Comparison of ENCODE assay signal across 18 mouse cellular contexts in the genomic region with DNA sequence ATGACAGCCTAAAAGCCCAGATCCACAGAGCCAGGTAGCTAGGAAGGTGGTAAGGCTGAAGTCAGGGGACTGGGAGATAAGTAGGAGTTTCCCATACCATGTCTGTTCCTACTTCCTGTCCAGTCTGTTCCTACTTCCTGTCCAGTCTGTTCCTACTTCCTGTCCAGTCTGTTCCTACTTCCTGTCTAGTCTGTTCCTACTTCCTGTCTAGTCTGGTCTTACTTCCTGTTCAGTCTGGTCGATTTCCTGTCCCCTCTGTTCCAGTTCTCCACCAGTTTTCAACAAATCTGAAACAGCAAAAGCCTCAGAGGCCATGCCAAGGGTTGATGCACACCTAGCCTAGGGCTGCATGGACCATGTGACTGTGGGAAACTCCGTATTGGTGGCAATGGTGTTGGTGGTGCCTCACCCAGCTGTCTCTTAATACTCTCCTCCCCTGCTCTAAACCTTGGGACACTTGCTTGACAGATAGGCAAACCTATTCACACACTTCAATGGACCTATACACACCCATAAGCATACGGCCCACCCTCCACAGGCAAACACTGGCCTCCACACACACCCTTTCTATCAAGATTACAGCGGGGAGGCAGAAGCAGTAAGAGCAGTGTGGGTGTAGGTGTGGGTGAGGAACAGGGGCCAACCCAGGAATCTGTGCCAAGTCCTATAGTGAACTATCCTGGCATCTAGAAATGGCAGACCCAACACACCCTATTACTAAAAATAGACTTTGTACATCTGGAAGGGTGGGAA. TPM values are rescaled to one million over a fixed set of nuclear protein-coding genes. Genes with fewer than 3 reads are reported as not detected.
DNase-seq lines count a peak whose midpoint lies in the region; ATAC-seq and TF ChIP-seq lines count a peak whose summit lies in the region.
"Had no signal": no experiment of that assay in that cellular context is flagged by ENCODE, and none has a peak within 500 bp of the region (broad histone marks: within the 10 kb centered on the region; RNA-seq: fewer than 3 reads in every experiment).

No protein-coding gene starts in this region.

- H3K4me3 ChIP-seq in lung, embryonic 15.5 days = no peak overlapping the region
- no peak overlapping the region for H3K4me3 ChIP-seq in MEL (ENCODE audit: control insufficient read depth in 1 of 2, insufficient read depth in 1 of 2, low read depth in 2 of 2, low read length in 2 of 2)
- H3K4me3 ChIP-seq in liver, embryonic 14.5 days (ENCODE audit: insufficient read depth in 1 of 2, low read depth in 2 of 2, low read length in 2 of 2) = no peak overlapping the region
- no peak overlapping the region for H3K4me3 ChIP-seq in stomach, embryonic 15.5 days (replicated peaks)
- H3K4me3 ChIP-seq: embryonic facial prominence, embryonic 12.5 days; hindbrain, embryonic 10.5 days; layer of hippocampus, adult 2 months; liver, embryonic 15.5 days; midbrain, embryonic 10.5 days had no signal

- H3K27me3 ChIP-seq in lung, embryonic 15.5 days = no peaks in the 10 kb centered on the region
- no peaks in the 10 kb centered on the region for H3K27me3 ChIP-seq in MEL (ENCODE audit: control insufficient read depth in 1 of 2, insufficient read depth in 2 of 2, low read length in 2 of 2)
- H3K27me3 ChIP-seq in liver, embryonic 14.5 days (ENCODE audit: control insufficient read depth, insufficient read depth, low read length) = no peaks in the 10 kb centered on the region
- no peaks in the 10 kb centered on the region for H3K27me3 ChIP-seq in stomach, embryonic 15.5 days (replicated peaks)
- H3K27me3 ChIP-seq: Patski had no signal

- H3K9ac ChIP-seq in lung, embryonic 15.5 days = no peak overlapping the region
- H3K9ac ChIP-seq in MEL (ENCODE audit: control insufficient read depth, low read depth, low read length, poor library complexity, severe bottlenecking) = no peak overlapping the region
- H3K9ac ChIP-seq in liver, embryonic 14.5 days (replicated peaks) = no peak overlapping the region
- no peak overlapping the region for H3K9ac ChIP-seq in stomach, embryonic 15.5 days
- H3K9ac ChIP-seq: embryonic facial prominence, embryonic 12.5 days; liver, embryonic 15.5 days had no signal

- TF ChIP-seq RAD21 in MEL (IDR thresholded peaks at IDR 0.05; ENCODE audit: low read depth, low read length) = no peak

- no peak for DNase-seq in lung, postnatal 4 days
- peak; percentile 57 for DNase-seq in MEL (ENCODE audit: low read depth, low spot score)
- no peak for DNase-seq in liver, embryonic 14.5 days (ENCODE audit: low read depth in 3 of 3, low spot score in 3 of 3)
- DNase-seq in adrenal gland, postnatal 25 days = no peak
- no peak for DNase-seq in embryo, embryonic 10.5 days (ENCODE audit: low spot score)
- DNase-seq: adrenal gland, adult 2 months; cerebellum, postnatal 10 days; kidney, adult 8-10 months had no signal

- H3K4me1 ChIP-seq in lung, embryonic 15.5 days = no peaks in the 10 kb centered on the region
- peaks cover 17 to 49% of the 10 kb centered on the region in 2 experiments for H3K4me1 ChIP-seq in MEL (ENCODE audit: control insufficient read depth in 1 of 2, insufficient read depth in 2 of 2, low read length in 2 of 2)
- H3K4me1 ChIP-seq in liver, embryonic 14.5 days (replicated peaks; ENCODE audit: control insufficient read depth in 2 of 2, insufficient read depth in 2 of 2, low read length in 1 of 2) = peaks cover 4 to 11% of the 10 kb centered on the region in 2 experiments; a peak in 3 of 4 replicates
- no peaks in the 10 kb centered on the region for H3K4me1 ChIP-seq in stomach, embryonic 15.5 days
- H3K4me1 ChIP-seq: embryonic facial prominence, embryonic 12.5 days; hindbrain, embryonic 10.5 days; liver, embryonic 15.5 days; midbrain, embryonic 10.5 days had no signal

- H3K27ac ChIP-seq in lung, embryonic 15.5 days = peak overlapping the region; percentile 12; the same call in 1 of the 2 replicates
- H3K27ac ChIP-seq in MEL (ENCODE audit: control insufficient read depth, low read depth, low read length) = peak overlapping the region; percentile 63
- no peak overlapping the region for H3K27ac ChIP-seq in liver, embryonic 14.5 days
- peak overlapping the region; percentile 66; the same call in 1 of the 2 replicates for H3K27ac ChIP-seq in stomach, embryonic 15.5 days
- H3K27ac ChIP-seq: embryonic facial prominence, embryonic 12.5 days; hindbrain, embryonic 10.5 days; layer of hippocampus, adult 2 months; liver, embryonic 15.5 days; midbrain, embryonic 10.5 days had no signal

- no peaks in the 10 kb centered on the region for H3K79me2 ChIP-seq in MEL (ENCODE audit: control insufficient read depth, insufficient read depth, low read length, poor library complexity)

- no peak for ATAC-seq in lung, embryonic 15.5 days (ENCODE audit: borderline replicate concordance, extremely low read depth, low FRiP score, low TSS enrichment)
- 0 out of 2 replicates have a peak, but pooled peaks have one; percentile 13 for ATAC-seq in liver, embryonic 14.5 days (ENCODE audit: insufficient read depth)
- ATAC-seq in stomach, embryonic 15.5 days (ENCODE audit: insufficient read depth, low FRiP score, low read depth) = peak; percentile 72
- ATAC-seq: Patski had no signal

- no peak for TF ChIP-seq CTCF in MEL (IDR thresholded peaks at IDR 0.05 in 2 of 3, conservative IDR thresholded peaks at IDR 0.05 in 1 of 3; ENCODE audit: control insufficient read depth in 1 of 3, insufficient read depth in 1 of 3, low read depth in 2 of 3, low read length in 3 of 3, poor library complexity in 1 of 3, severe bottlenecking in 1 of 3)
- no peak for TF ChIP-seq CTCF in liver, embryonic 14.5 days (IDR thresholded peaks at IDR 0.05; ENCODE audit: low read depth)

- no peaks in the 10 kb centered on the region for H3K9me3 ChIP-seq in lung, embryonic 15.5 days
- no peaks in the 10 kb centered on the region for H3K9me3 ChIP-seq in MEL (replicated peaks; ENCODE audit: insufficient read depth, low read length)
- H3K9me3 ChIP-seq in liver, embryonic 14.5 days (ENCODE audit: control insufficient read depth, low read length) = no peaks in the 10 kb centered on the region
- H3K9me3 ChIP-seq in stomach, embryonic 15.5 days = no peaks in the 10 kb centered on the region
- H3K9me3 ChIP-seq: liver, embryonic 15.5 days had no signal

- 0 out of 4 replicates have a peak, but pooled peaks of 1 of the 2 experiments have one; percentile 27 for TF ChIP-seq POLR2A in MEL (IDR thresholded peaks at IDR 0.05; ENCODE audit: control insufficient read depth in 1 of 2, insufficient read depth in 1 of 2, low read depth in 1 of 2, low read length in 2 of 2, poor library complexity in 1 of 2)

- peak; percentile 54 to 56; a peak in 2 of 4 replicates for TF ChIP-seq EP300 in MEL (IDR thresholded peaks at IDR 0.05; ENCODE audit: low read depth in 1 of 2, low read length in 2 of 2)
- TF ChIP-seq EP300 in liver, embryonic 14.5 days (IDR thresholded peaks at IDR 0.05; ENCODE audit: low read depth) = no peak

- WGBS in lung, embryonic 15.5 days = 76% methylated on average over 4 of the region's 4 CpGs
- WGBS in liver, embryonic 14.5 days (ENCODE audit: insufficient replicate concordance) = 44% methylated on average over 4 of the region's 4 CpGs
- WGBS in stomach, embryonic 15.5 days = 64% methylated on average over 4 of the region's 4 CpGs

- no peak overlapping the region for H3K4me2 ChIP-seq in lung, embryonic 15.5 days
- H3K4me2 ChIP-seq in liver, embryonic 14.5 days (ENCODE audit: low read depth) = no peak overlapping the region
- H3K4me2 ChIP-seq in stomach, embryonic 15.5 days = no peak overlapping the region
- H3K4me2 ChIP-seq: embryonic facial prominence, embryonic 12.5 days; liver, embryonic 15.5 days had no signal

- 0 out of 2 replicates have a peak, but pooled peaks cover 3% of the 10 kb centered on the region for H3K36me3 ChIP-seq in lung, embryonic 15.5 days
- H3K36me3 ChIP-seq in MEL (ENCODE audit: control insufficient read depth in 1 of 2, insufficient read depth in 2 of 2, low read length in 2 of 2) = peaks cover 0 to 39% of the 10 kb centered on the region in 2 experiments; a peak in 2 of 4 replicates
- no peaks in the 10 kb centered on the region for H3K36me3 ChIP-seq in liver, embryonic 14.5 days (replicated peaks; ENCODE audit: control insufficient read depth, insufficient read depth, low read depth)
- peaks cover 7% of the 10 kb centered on the region; the same call in 1 of the 2 replicates for H3K36me3 ChIP-seq in stomach, embryonic 15.5 days
- H3K36me3 ChIP-seq: embryonic facial prominence, embryonic 12.5 days; hindbrain, embryonic 10.5 days; midbrain, embryonic 10.5 days had no signal

RNA-seq across cellular contexts. Expression of gene Krt8, which starts 8.6 kb away (rescaled TPM):
- polyA plus RNA-seq in lung, embryonic 15.5 days (2015; fragmentation: Nextera tagmentation; extraction: Ambion mirVana) = 307 and 345 TPM in 2 replicates
- 0.69 and 0.75 TPM in 2 replicates for total RNA-seq in MEL (2012; rRNA removed)
- under 1 TPM in 1 of 2 experiments, not detected in 1; 0.93 TPM for polyA plus RNA-seq in MEL (2012; ENCODE audit: insufficient read depth in 1 of 2, insufficient read length in 2 of 2, low read depth in 1 of 2, low replicate concordance in 2 of 2, missing spikeins in 1 of 2)
- 37.8 and 40.5 TPM in 2 replicates for polyA plus RNA-seq in liver, embryonic 14.5 days (2012; rRNA removed)
- polyA plus RNA-seq in liver, embryonic 14.5 days (2014; fragmentation: Nextera tagmentation; extraction: Ambion mirVana) = 98.1 and 102 TPM in 2 replicates
- 916 and 929 TPM in 2 replicates for polyA plus RNA-seq in stomach, embryonic 15.5 days (2015; fragmentation: Nextera tagmentation; extraction: Ambion mirVana)
- total RNA-seq in adrenal gland, postnatal 25 days (2021) = 0.36 and 1.00 TPM in 2 replicates

RNA-seq across cellular contexts. Expression of gene Krt18, which starts 32.3 kb away (rescaled TPM):
- 221 and 264 TPM in 2 replicates for polyA plus RNA-seq in lung, embryonic 15.5 days (2015; fragmentation: Nextera tagmentation; extraction: Ambion mirVana)
- 0.08 TPM in 1 of 2 replicates, not detected in the other for total RNA-seq in MEL (2012; rRNA removed)
- not detected for polyA plus RNA-seq in MEL (2012; ENCODE audit: insufficient read depth in 1 of 2, insufficient read length in 2 of 2, low read depth in 1 of 2, low replicate concordance in 2 of 2, missing spikeins in 1 of 2)
- 25.8 and 31.5 TPM in 2 replicates for polyA plus RNA-seq in liver, embryonic 14.5 days (2012; rRNA removed)
- polyA plus RNA-seq in liver, embryonic 14.5 days (2014; fragmentation: Nextera tagmentation; extraction: Ambion mirVana) = 86.9 and 87.6 TPM in 2 replicates
- 448 and 512 TPM in 2 replicates for polyA plus RNA-seq in stomach, embryonic 15.5 days (2015; fragmentation: Nextera tagmentation; extraction: Ambion mirVana)
- 1.5 and 1.8 TPM in 2 replicates for total RNA-seq in adrenal gland, postnatal 25 days (2021)

RNA-seq across cellular contexts. Expression of gene Krt78, which starts 41.6 kb away (rescaled TPM):
- polyA plus RNA-seq in lung, embryonic 15.5 days (2015; fragmentation: Nextera tagmentation; extraction: Ambion mirVana) = 0.22 TPM in 1 of 2 replicates, not detected in the other
- total RNA-seq in MEL (2012; rRNA removed) = 0.08 and 0.13 TPM in 2 replicates
- under 1 TPM in 1 of 2 experiments, not detected in 1; 0.17 TPM for polyA plus RNA-seq in MEL (2012; ENCODE audit: insufficient read depth in 1 of 2, insufficient read length in 2 of 2, low read depth in 1 of 2, low replicate concordance in 2 of 2, missing spikeins in 1 of 2)
- not detected in 2 replicates for polyA plus RNA-seq in liver, embryonic 14.5 days (2012; rRNA removed)
- not detected in 2 replicates for polyA plus RNA-seq in liver, embryonic 14.5 days (2014; fragmentation: Nextera tagmentation; extraction: Ambion mirVana)
- polyA plus RNA-seq in stomach, embryonic 15.5 days (2015; fragmentation: Nextera tagmentation; extraction: Ambion mirVana) = 2.3 and 5.7 TPM in 2 replicates
- not detected in 2 replicates for total RNA-seq in adrenal gland, postnatal 25 days (2021)
- total RNA-seq: adrenal gland, adult 2 months; layer of hippocampus, adult 2 months had no signal
- polyA plus RNA-seq: adrenal gland, adult 2 months; embryonic facial prominence, embryonic 12.5 days; forebrain, embryonic 11.5 days; heart, embryonic 14.5 days; hindbrain, embryonic 10.5 days; liver, embryonic 15.5 days; midbrain, embryonic 10.5 days had no signal

RNA-seq across cellular contexts. Expression of gene Krt79, which starts 55.5 kb away (rescaled TPM):
- 0.97 and 1.0 TPM in 2 replicates for polyA plus RNA-seq in lung, embryonic 15.5 days (2015; fragmentation: Nextera tagmentation; extraction: Ambion mirVana)
- total RNA-seq in MEL (2012; rRNA removed) = not detected in 2 replicates
- not detected for polyA plus RNA-seq in MEL (2012; ENCODE audit: insufficient read depth in 1 of 2, insufficient read length in 2 of 2, low read depth in 1 of 2, low replicate concordance in 2 of 2, missing spikeins in 1 of 2)
- not detected in 2 replicates for polyA plus RNA-seq in liver, embryonic 14.5 days (2012; rRNA removed)
- polyA plus RNA-seq in liver, embryonic 14.5 days (2014; fragmentation: Nextera tagmentation; extraction: Ambion mirVana) = not detected in 2 replicates
- polyA plus RNA-seq in stomach, embryonic 15.5 days (2015; fragmentation: Nextera tagmentation; extraction: Ambion mirVana) = 1.2 and 1.6 TPM in 2 replicates
- total RNA-seq in adrenal gland, postnatal 25 days (2021) = 0.57 and 0.76 TPM in 2 replicates
- total RNA-seq: layer of hippocampus, adult 2 months had no signal
- polyA plus RNA-seq: liver, embryonic 15.5 days had no signal

Comparison
In these comparisons a context has a peak if more than half of its experiments do, and no peak if none do; other contexts are left out.
1. RNA of gene Krt8, which starts 8.6 kb away (polyA plus RNA-seq): 916 to 929 TPM in stomach, embryonic 15.5 days, 307 to 345 TPM in lung, embryonic 15.5 days and 37.8 to 102 TPM in liver, embryonic 14.5 days; 0.93 TPM in MEL; every median in the first group is over 10 times any median in the second.
2. RNA of gene Krt18, which starts 32.3 kb away (polyA plus RNA-seq): 448 to 512 TPM in stomach, embryonic 15.5 days, 221 to 264 TPM in lung, embryonic 15.5 days and 25.8 to 87.6 TPM in liver, embryonic 14.5 days; not detected in MEL; every median in the first group is over 10 times any median in the second.